Mouse (Mus musculus): ENCODE measurements around the gene Zmiz1. TPM values are rescaled to one million over a fixed set of nuclear protein-coding genes. Genes with fewer than 3 reads are reported as not detected.

Zmiz1 gene
- polyA plus RNA-seq, 1 experiment from 2014 or later, result 18.0 TPM

GRCm38 (mm10) chr14:25611815-25612698 is 153.1 kb downstream of the Zmiz1 start:
- no peaks in the 10 kb centered on the region for H3K36me3 ChIP-seq (ENCODE audit: insufficient read depth, low read length)
- TF ChIP-seq CTCF (IDR thresholded peaks at IDR 0.05) (no peak), EP300 (IDR thresholded peaks at IDR 0.05) (no peak)
- H3K9me3 ChIP-seq (ENCODE audit: low read length), result no peaks in the 10 kb centered on the region
- H3K9ac ChIP-seq (replicated peaks; ENCODE audit: low read depth), result no peak overlapping the region
- no peak overlapping the region for H3K27ac ChIP-seq (ENCODE audit: low read length)
- no peak overlapping the region for H3K4me3 ChIP-seq (ENCODE audit: low read depth, low read length)
- H3K4me1 ChIP-seq (ENCODE audit: insufficient read depth, low read depth, low read length), result peaks cover 13% of the 10 kb centered on the region
- ATAC-seq (no peak), DNase-seq (ENCODE audit: low spot score) (no peak)
- no peak overlapping the region for H3K4me2 ChIP-seq (replicated peaks; ENCODE audit: low read depth, low read length)
- 65% methylated on average over 10 of the region's 10 CpGs for WGBS
- H3K27me3 ChIP-seq (replicated peaks; ENCODE audit: insufficient read depth, low read length), result no peaks in the 10 kb centered on the region

- Histone ChIP-seq H3K9ac (replicated peaks; ENCODE audit: low read depth) (no peak overlapping the region), H3K27me3 (replicated peaks; ENCODE audit: insufficient read depth, low read length) (no peaks in the 10 kb centered on the region), H3K4me1 (ENCODE audit: insufficient read depth, low read depth, low read length) (peaks cover 5% of the 10 kb centered on the region; the same call in 1 of the 2 replicates), H3K4me3 (ENCODE audit: low read depth, low read length) (no peak overlapping the region), H3K4me2 (replicated peaks; ENCODE audit: low read depth, low read length) (no peak overlapping the region), H3K36me3 (ENCODE audit: insufficient read depth, low read length) (no peaks in the 10 kb centered on the region), H3K9me3 (ENCODE audit: low read length) (no peaks in the 10 kb centered on the region), H3K27ac (ENCODE audit: low read length) (peak overlapping the region; percentile 38; the same call in 1 of the 2 replicates)
- ATAC-seq (no peak), DNase-seq (ENCODE audit: low spot score) (no peak)
- 77% methylated on average over 8 of the region's 8 CpGs for WGBS
- TF ChIP-seq CTCF (IDR thresholded peaks at IDR 0.05), result no peak
- no peak for TF ChIP-seq EP300 (IDR thresholded peaks at IDR 0.05)
These were observed 155.1 kb downstream of the Zmiz1 start for GRCm38 (mm10) chr14:25613942-25614575.

- Histone ChIP-seq H3K36me3 (ENCODE audit: insufficient read depth, low read length) (no peaks in the 10 kb centered on the region), H3K27ac (ENCODE audit: low read length) (peak overlapping the region; percentile 38; the same call in 1 of the 2 replicates), H3K27me3 (replicated peaks; ENCODE audit: insufficient read depth, low read length) (no peaks in the 10 kb centered on the region), H3K4me2 (replicated peaks; ENCODE audit: low read depth, low read length) (no peak overlapping the region), H3K4me3 (ENCODE audit: low read depth, low read length) (no peak overlapping the region), H3K9me3 (ENCODE audit: low read length) (no peaks in the 10 kb centered on the region), H3K4me1 (ENCODE audit: insufficient read depth, low read depth, low read length) (peaks cover 9% of the 10 kb centered on the region; the same call in 1 of the 2 replicates), H3K9ac (replicated peaks; ENCODE audit: low read depth) (no peak overlapping the region)
- DNase-seq (ENCODE audit: low spot score) (peak; percentile 32), ATAC-seq (peak; percentile 68)
- TF ChIP-seq CTCF (IDR thresholded peaks at IDR 0.05), result no peak
- TF ChIP-seq EP300 (IDR thresholded peaks at IDR 0.05), result no peak
- 43% methylated on average over 5 of the region's 5 CpGs for whole genome bisulfite sequencing
These were observed 155.7 kb downstream of the Zmiz1 start for GRCm38 (mm10) chr14:25614684-25615083.

GRCm38 (mm10) chr14:25615602-25616001 is 156.6 kb downstream of the Zmiz1 start:
- TF ChIP-seq CTCF (IDR thresholded peaks at IDR 0.05), result no peak
- TF ChIP-seq EP300 (IDR thresholded peaks at IDR 0.05), result no peak
- no peaks in the 10 kb centered on the region for H3K36me3 ChIP-seq (ENCODE audit: insufficient read depth, low read length)
- no peaks in the 10 kb centered on the region for H3K27me3 ChIP-seq (replicated peaks; ENCODE audit: insufficient read depth, low read length)
- H3K4me2 ChIP-seq (replicated peaks; ENCODE audit: low read depth, low read length), result no peak overlapping the region
- H3K4me3 ChIP-seq (ENCODE audit: low read depth, low read length), result no peak overlapping the region
- DNase-seq (ENCODE audit: low spot score) (no peak), ATAC-seq (no peak; the same call in 1 of the 2 replicates)
- peaks cover 14% of the 10 kb centered on the region for H3K4me1 ChIP-seq (ENCODE audit: insufficient read depth, low read depth, low read length)
- no peak overlapping the region for H3K9ac ChIP-seq (replicated peaks; ENCODE audit: low read depth)
- H3K9me3 ChIP-seq (ENCODE audit: low read length), result no peaks in the 10 kb centered on the region
- H3K27ac ChIP-seq (ENCODE audit: low read length), result no peak overlapping the region
- 76% methylated on average over 8 of the region's 8 CpGs for WGBS

- Histone ChIP-seq H3K36me3 (ENCODE audit: insufficient read depth, low read length) (no peaks in the 10 kb centered on the region), H3K27me3 (replicated peaks; ENCODE audit: insufficient read depth, low read length) (no peaks in the 10 kb centered on the region), H3K4me1 (ENCODE audit: insufficient read depth, low read depth, low read length) (peaks cover 14% of the 10 kb centered on the region), H3K9ac (replicated peaks; ENCODE audit: low read depth) (no peak overlapping the region), H3K27ac (ENCODE audit: low read length) (no peak overlapping the region), H3K4me3 (ENCODE audit: low read depth, low read length) (no peak overlapping the region), H3K4me2 (replicated peaks; ENCODE audit: low read depth, low read length) (no peak overlapping the region), H3K9me3 (ENCODE audit: low read length) (no peaks in the 10 kb centered on the region)
- WGBS, result 60% methylated on average over 15 of the region's 15 CpGs
- TF ChIP-seq EP300 (IDR thresholded peaks at IDR 0.05), result no peak
- no peak for TF ChIP-seq CTCF (IDR thresholded peaks at IDR 0.05)
- DNase-seq (ENCODE audit: low spot score) (no peak), ATAC-seq (no peak)
These were observed 157.2 kb downstream of the Zmiz1 start for GRCm38 (mm10) chr14:25616009-25616723.

GRCm38 (mm10) chr14:25617264-25617663 is 158.3 kb downstream of the Zmiz1 start:
- no peak for ATAC-seq
- 66% methylated on average over 4 of the region's 4 CpGs for WGBS

More at GRCm38 (mm10) chr14:25617264-25617663, 158.3 kb downstream of the Zmiz1 start:
- Histone ChIP-seq H3K4me2 (replicated peaks; ENCODE audit: low read depth, low read length) (no peak overlapping the region), H3K4me1 (ENCODE audit: insufficient read depth, low read depth, low read length) (peaks cover 14% of the 10 kb centered on the region), H3K27ac (ENCODE audit: low read length) (no peak overlapping the region), H3K27me3 (replicated peaks; ENCODE audit: insufficient read depth, low read length) (no peaks in the 10 kb centered on the region), H3K9ac (replicated peaks; ENCODE audit: low read depth) (no peak overlapping the region), H3K9me3 (ENCODE audit: low read length) (no peaks in the 10 kb centered on the region), H3K36me3 (ENCODE audit: insufficient read depth, low read length) (no peaks in the 10 kb centered on the region), H3K4me3 (ENCODE audit: low read depth, low read length) (no peak overlapping the region)
- no peak for TF ChIP-seq EP300 (IDR thresholded peaks at IDR 0.05)
- no peak for TF ChIP-seq CTCF (IDR thresholded peaks at IDR 0.05)
- no peak for DNase-seq (ENCODE audit: low spot score)
